Mouse (Mus musculus): ENCODE data around the gene Vip. TPM values are rescaled to one million over a fixed set of nuclear protein-coding genes. Genes with fewer than 3 reads are reported as not detected.
A peak's percentile ranks its signal among the peaks of the same experiment; 100 is the strongest.

The Vip gene
- under 1 TPM; 0.32 to 0.62 TPM for total RNA-seq (2021)
- polyA plus RNA-seq (2012; rRNA removed): 0.08 TPM in 1 of 2 replicates, not detected in the other
- long read RNA-seq: 0 reads

DNA sequence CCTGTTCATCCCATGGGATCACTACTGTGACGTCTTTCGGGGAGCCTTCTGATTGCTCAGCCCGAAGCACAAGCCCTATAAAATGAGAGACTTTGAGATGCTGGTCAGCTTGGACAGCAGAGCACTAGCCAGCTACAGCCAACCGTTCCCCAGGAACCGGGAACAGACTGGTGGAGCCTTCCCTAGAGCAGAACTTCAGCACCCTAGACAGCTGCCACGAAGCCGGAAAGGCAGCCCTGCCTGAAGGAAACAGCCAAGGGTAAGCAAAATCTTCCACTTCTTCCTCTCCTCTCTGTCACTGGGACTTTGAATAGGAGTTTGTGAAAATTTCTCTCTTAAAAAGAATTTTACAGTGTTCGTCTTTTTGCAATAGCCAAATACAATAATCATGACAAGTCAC, at the start of gene Vip:
Gene Vip, plus strand, starts transcription at position 107 of the 400 bp plus-strand sequence.
- DNase-seq: peak; percentile 3

DNA sequence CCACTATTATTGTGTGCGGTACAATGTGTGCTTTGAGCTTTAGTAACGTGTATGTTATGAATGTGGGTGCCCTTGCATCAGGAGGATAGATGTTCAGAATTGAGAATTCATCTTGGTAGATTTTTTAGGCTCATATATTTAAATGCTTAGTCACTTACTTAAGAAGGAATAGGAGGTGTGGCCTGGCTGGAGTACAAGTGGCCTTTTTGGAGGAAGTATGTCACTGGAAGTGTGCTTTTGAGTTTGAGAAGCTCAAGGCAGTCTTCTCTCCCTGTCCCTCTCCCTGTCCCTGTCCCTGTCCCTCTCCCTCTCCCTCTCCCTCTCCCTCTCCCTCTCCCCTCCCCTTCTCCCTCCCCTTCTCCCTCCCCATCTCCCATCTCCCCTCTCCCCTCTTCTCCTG, 48.0 kb upstream of the Vip start:
- no peak for DNase-seq

- DNase-seq: no peak
These were observed 47.0 kb upstream of the Vip start for GRCm38 (mm10) chr10:5591996-5592395.

DNA sequence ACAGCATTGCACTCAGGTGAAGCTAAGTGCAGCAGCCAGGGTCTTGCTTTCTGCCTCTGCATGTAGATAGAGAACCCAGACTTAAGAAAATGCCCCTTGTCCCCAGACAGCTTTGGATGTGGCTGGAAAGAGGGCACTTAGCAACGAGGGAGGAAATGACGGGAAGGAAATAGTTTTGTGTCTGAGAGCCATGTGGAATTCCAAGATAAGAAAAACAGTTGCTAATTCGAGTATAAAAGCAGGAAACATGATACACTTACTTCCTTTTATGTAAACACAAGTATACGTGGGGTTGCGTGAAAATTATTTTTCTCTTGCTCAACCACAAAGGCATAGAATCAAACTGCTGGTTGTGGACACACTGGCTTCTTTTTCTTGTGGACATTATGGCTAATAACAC, 45.6 kb upstream of the Vip start, which contains the start of gene Myct1:
Gene Myct1, plus strand, starts transcription at position 312 of the 400 bp plus-strand sequence.
- DNase-seq: no peak

DNA sequence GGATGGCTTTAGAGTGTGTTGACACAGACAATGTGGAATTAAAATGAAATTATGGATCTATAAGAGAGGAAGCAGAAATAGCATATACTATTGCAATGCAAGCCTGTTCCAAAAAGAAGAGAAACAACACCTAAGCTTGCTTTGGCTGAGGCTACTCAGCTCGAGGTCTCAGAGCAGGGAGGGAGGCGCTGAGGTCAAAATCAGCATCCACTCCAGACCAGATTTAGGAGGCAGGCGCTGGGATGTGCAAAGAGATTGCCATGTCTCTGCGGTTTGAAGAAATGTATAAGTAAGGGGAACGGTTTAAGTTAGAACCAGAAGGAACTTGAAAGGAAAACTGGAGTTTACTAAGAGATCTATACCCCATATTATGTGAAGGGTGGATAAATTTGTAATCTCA, 44.6 kb upstream of the Vip start:
- DNase-seq: no peak

GRCm38 (mm10) chr10:5596559-5596958, 42.5 kb upstream of the Vip start:
- no peak for DNase-seq

DNA sequence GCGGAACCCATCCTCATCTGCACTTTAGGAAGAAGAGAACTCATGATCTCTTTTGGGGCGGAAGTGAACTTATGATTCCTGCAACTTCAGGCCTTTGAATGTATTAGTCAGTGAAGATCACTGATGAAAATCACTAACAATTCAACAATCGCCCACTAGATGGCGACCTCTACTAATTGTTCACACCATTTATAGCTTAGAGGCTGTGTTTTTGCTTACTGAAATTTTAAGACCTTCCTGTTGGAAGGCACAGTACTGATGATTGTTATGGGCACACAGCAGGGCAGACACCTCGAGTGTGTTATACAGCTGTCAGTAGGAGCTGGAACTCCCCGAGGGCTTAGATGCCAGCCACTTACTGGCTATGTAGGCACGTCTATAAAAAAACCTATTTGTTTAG, 38.9 kb upstream of the Vip start:
- DNase-seq: peak; percentile 44

- DNase-seq: no peak
These were observed 35.5 kb upstream of the Vip start for GRCm38 (mm10) chr10:5603512-5603911.

DNA sequence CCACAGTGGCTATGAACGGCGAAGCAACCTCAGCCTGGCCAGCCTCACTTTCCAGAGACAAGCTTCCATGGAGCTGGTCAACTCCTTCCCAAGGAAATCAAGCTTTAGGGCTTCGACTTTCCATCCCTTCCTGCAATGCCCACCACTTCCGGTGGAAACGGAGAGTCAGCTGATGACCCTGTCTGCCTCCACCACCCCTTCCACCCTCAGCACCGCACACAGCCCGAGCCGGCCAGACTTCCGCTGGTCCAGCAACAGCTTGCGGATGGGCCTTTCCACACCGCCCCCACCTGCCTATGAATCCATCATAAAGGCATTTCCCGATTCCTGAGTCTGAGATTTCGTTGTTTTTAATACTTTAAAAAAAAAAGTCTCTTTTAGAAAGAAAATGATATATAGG, 34.6 kb upstream of the Vip start:
- peak; percentile 27 for DNase-seq

GRCm38 (mm10) chr10:5608874-5609273, 30.1 kb upstream of the Vip start:
- no peak for DNase-seq

DNA sequence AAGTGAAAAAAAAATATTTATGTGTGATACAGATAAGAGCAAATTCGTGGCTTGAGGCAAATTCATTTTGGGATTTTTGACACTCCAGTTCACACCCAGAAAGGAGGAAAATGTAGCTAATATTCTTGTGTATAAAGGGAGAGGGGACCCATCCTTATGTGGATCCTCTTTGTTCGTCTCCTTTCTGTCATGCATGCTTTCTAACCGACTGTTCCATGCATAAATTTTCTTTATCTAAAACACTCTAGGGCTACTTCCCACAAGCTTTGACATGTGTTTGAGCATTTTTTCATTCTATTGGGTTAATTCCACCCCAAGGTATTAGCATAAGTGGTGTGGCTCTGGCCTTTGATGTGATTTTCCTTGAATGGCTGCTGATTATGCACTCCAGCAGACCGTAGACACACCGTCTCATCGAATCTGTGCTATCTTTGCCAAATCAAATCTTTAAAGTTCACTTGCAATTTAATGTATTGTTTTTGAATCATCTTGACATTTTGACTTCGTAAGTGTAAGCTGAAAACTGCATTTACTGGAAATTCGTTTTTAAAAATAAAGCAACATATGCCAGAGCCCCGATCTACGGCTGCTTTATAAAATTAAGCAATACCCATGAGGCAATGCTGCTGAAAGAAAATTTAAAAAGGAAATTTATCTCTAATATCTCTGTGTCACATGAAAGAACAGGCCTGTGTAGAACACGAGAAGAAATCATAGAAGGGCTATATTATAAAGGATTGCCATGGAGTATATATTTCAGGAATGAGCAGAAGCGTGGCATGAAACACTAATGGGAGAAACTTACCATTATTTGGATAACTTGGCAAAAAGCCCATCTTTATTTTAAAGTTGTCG, 23.6 kb upstream of the Vip start:
- no peak for DNase-seq

- no peak for DNase-seq
These were observed 12.8 kb upstream of the Vip start for GRCm38 (mm10) chr10:5626268-5626667.

GRCm38 (mm10) chr10:5633672-5634200, 5.3 kb upstream of the Vip start:
- peak; percentile 63 for DNase-seq

- peak; percentile 21 for DNase-seq
These were observed 4.7 kb upstream of the Vip start for GRCm38 (mm10) chr10:5634336-5634735.

DNA sequence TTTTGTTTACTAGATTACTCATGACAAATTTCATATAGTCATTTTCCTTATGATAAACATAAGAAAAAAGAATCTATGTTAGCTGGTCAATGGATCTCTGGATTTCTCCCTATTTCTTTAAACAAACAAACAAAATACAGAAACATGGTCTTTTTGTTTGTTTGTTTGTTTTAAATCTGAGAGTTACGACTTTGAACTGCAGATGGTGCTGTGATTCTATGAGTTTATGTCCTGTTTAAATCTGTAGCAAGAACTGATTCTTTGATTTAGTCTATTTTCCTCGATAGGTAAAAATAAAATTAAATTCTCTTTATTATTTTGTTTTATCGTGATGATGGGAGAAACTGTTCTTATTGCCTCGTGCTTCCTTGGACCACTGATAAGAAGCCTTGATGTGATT, 1.7 kb upstream of the Vip start:
- no peak for DNase-seq

GRCm38 (mm10) chr10:5681275-5681674, 42.3 kb downstream of the Vip start:
- DNase-seq: no peak

GRCm38 (mm10) chr10:5685608-5686007, 46.6 kb downstream of the Vip start:
- DNase-seq: no peak

DNA sequence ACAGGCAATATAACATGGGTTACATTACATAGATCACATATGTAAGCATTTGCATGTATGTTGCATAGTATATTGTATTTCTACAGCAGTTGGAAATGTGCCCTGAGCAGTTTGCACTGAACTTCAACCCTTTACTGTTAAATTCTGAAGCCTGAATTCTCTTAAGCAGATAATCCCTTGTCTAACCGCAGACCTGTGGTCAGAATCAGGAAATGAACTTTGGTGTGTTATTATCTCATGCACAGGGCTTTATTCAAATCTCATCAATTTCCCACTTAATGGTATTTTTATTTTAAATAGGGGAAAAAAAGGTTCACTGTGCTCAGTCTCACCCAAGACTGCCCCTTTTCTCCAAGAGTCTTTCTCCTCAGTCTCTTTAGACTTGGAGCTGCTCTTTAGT, 55.3 kb downstream of the Vip start:
- DNase-seq: no peak

Other genes with a start within 250 kb of the Vip start
- gene Syne1, start 87.7 kb upstream of the Vip start, total RNA-seq (2021): 10 to 100 TPM; 21.0 to 21.2 TPM
- 7.1 and 7.7 TPM in 2 replicates for gene Syne1, start 87.7 kb upstream of the Vip start, polyA plus RNA-seq (2012; rRNA removed)
- gene Myct1, start 45.4 kb upstream of the Vip start, total RNA-seq (2021): 1 to 10 TPM; 1.8 to 5.1 TPM
- 1.9 and 2.7 TPM in 2 replicates for gene Myct1, start 45.4 kb upstream of the Vip start, polyA plus RNA-seq (2012; rRNA removed)
- gene Fbxo5, start 166.4 kb downstream of the Vip start, total RNA-seq (2021): 1 to 10 TPM; 1.8 to 1.9 TPM
- 0.37 and 0.49 TPM in 2 replicates for gene Fbxo5, start 166.4 kb downstream of the Vip start, polyA plus RNA-seq (2012; rRNA removed)
- 10 to 100 TPM; 10.6 to 11.4 TPM for gene Mtrf1l, start 184.7 kb downstream of the Vip start, total RNA-seq (2021)
- 3.6 and 4.6 TPM in 2 replicates for gene Mtrf1l, start 184.7 kb downstream of the Vip start, polyA plus RNA-seq (2012; rRNA removed)